Mouse (Mus musculus): ENCODE measurements around the gene Rgs3.

GRCm38 (mm10) chr4:62659861-62660553 is 100.4 kb downstream of the Rgs3 start:
- TF ChIP-seq CTCF (IDR thresholded peaks at IDR 0.05; ENCODE audit: low read depth) (no peak), EP300 (IDR thresholded peaks at IDR 0.05; ENCODE audit: low read depth) (no peak)

All from heart, postnatal 0 days (tissue).